Mouse (Mus musculus) intestine, embryonic 15.5 days (tissue): ENCODE data around the gene Fam168b. TPM values are rescaled to one million over a fixed set of nuclear protein-coding genes. Genes with fewer than 3 reads are reported as not detected.
A peak's percentile ranks its signal among the peaks of the same experiment; 100 is the strongest.

Experiments
- ATAC-seq: fragments of 200-750 bp; cut with Nextera tagmentation; 2 replicates; pipeline ENCODE4 v1.8.0; 2017; ENCODE audit warnings: moderate TSS enrichment, moderate library complexity
- H3K27ac ChIP-seq: fragments of 300-500 bp; sonication (generic); 2 replicates; pipeline ENCODE4 v1.5.1; 2015; ENCODE audit warnings: mild to moderate bottlenecking, inconsistent platforms
- H3K27me3 ChIP-seq: fragments of 300-500 bp; sonication (generic); replicated peaks from 2 replicates; pipeline ENCODE4 v1.6.1; 2015; ENCODE audit warnings: inconsistent platforms
- H3K36me3 ChIP-seq: fragments of 300-500 bp; sonication (generic); 2 replicates; pipeline ENCODE4 v1.6.1; 2015; ENCODE audit warnings: inconsistent platforms
- H3K4me1 ChIP-seq: fragments of 300-500 bp; sonication (generic); replicated peaks from 2 replicates; pipeline ENCODE4 v1.6.1; 2015; ENCODE audit warnings: inconsistent platforms
- H3K4me2 ChIP-seq: fragments of 300-500 bp; sonication (generic); replicated peaks from 2 replicates; pipeline ENCODE4 v1.6.1; 2015; ENCODE audit warnings: mild to moderate bottlenecking, inconsistent platforms
- H3K4me3 ChIP-seq: fragments of 300-500 bp; sonication (generic); replicated peaks from 2 replicates; pipeline ENCODE4 v1.5.1; 2015; ENCODE audit warnings: inconsistent platforms
- H3K9ac ChIP-seq: fragments of 300-500 bp; sonication (generic); 2 replicates; pipeline ENCODE4 v1.6.1; 2015; ENCODE audit warnings: inconsistent platforms
- H3K9me3 ChIP-seq: fragments of 300-500 bp; sonication (generic); 2 replicates; pipeline ENCODE4 v1.6.1; 2016; ENCODE audit warnings: inconsistent platforms
- WGBS: fragments of 180-500 bp; shearing (Covaris S2); methylation state at CpG from one replicate; pipeline ENCODE4 v1.1.7; 2015; 5-methylcytosine and 5-hydroxymethylcytosine counted together
- polyA plus RNA-seq: library from polyadenylated mRNA; unstranded; fragments of >200 nt; fragmentation: Nextera tagmentation; extraction: Ambion mirVana; gene quantifications from 2 replicates; pipeline ENCODE4 v1.2.1, GENCODE M21; 2015

Fam168b gene
- polyA plus RNA-seq, 1 experiment from 2014 or later, result 57.0 TPM

DNA sequence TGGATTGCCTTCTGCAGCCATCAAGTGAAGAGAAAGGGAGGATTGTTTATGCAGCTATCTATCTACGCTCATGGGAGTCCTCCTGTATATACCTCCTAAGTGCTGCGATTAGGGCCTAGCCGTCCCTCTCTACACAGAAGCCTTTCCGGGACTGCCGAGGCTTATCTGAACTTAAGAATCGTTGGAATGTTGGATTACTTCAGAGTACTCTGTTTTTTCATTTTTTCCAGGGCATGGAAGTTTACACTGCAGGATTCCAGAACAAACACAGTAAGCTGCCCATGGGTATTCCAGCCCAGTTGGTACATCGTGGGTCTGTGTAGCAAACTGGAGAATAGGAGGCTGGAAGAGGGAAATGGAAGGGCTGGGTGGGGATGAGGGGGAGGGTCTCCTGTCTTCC lies 21.4 kb upstream of the Fam168b start:
- no peaks in the 10 kb centered on the region for H3K9me3 ChIP-seq
- no peak overlapping the region for H3K27ac ChIP-seq
- H3K27me3 ChIP-seq, result no peaks in the 10 kb centered on the region
- ATAC-seq, result no peak
- peaks cover 3% of the 10 kb centered on the region; the same call in 1 of the 2 replicates for H3K36me3 ChIP-seq
- no peak overlapping the region for H3K9ac ChIP-seq
- no peak overlapping the region for H3K4me2 ChIP-seq
- no peaks in the 10 kb centered on the region for H3K4me1 ChIP-seq
- H3K4me3 ChIP-seq, result no peak overlapping the region
- WGBS, result 43% methylated on average over 7 of the region's 7 CpGs

DNA sequence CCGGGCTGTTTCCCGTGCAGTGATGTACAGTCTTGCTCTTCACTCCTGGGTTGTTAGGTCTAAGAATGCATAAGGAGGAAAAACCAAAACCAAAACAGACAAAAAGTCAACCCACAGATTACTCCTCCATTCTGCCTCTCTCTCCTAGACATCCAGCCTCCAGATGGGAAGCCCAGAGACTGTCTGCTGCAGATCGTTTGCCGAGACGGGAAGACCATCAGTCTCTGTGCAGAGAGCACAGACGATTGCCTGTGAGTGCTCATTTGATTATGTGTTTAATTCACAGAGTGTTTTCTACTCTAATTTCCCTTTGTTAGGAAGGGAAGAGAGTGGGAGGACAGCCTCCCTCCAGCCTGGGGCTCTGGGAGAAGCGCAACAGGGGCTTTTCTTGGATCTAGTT lies 20.5 kb upstream of the Fam168b start:
- H3K4me3 ChIP-seq, result no peak overlapping the region
- no peaks in the 10 kb centered on the region for H3K9me3 ChIP-seq
- 0 out of 2 replicates have a peak, but pooled peaks cover 3% of the 10 kb centered on the region for H3K4me1 ChIP-seq
- 0 out of 2 replicates have a peak, but pooled peaks cover 3% of the 10 kb centered on the region for H3K36me3 ChIP-seq
- ATAC-seq, result no peak
- no peak overlapping the region for H3K4me2 ChIP-seq
- H3K27me3 ChIP-seq, result no peaks in the 10 kb centered on the region
- WGBS, result 74% methylated on average over 7 of the region's 7 CpGs
- no peak overlapping the region for H3K9ac ChIP-seq
- no peak overlapping the region for H3K27ac ChIP-seq

- H3K27me3 ChIP-seq, result no peaks in the 10 kb centered on the region
- H3K36me3 ChIP-seq, result no peaks in the 10 kb centered on the region
- 92% methylated on average over 13 of the region's 13 CpGs for WGBS
- no peaks in the 10 kb centered on the region for H3K9me3 ChIP-seq
- no peak overlapping the region for H3K4me3 ChIP-seq
- ATAC-seq, result no peak
- 0 out of 2 replicates have a peak, but pooled peaks cover 3% of the 10 kb centered on the region for H3K4me1 ChIP-seq
- H3K27ac ChIP-seq, result no peak overlapping the region
- no peak overlapping the region for H3K9ac ChIP-seq
- no peak overlapping the region for H3K4me2 ChIP-seq
Measured at GRCm38 (mm10) chr1:34862877-34863276, 20.0 kb upstream of the Fam168b start.

GRCm38 (mm10) chr1:34860205-34860604 lies 17.3 kb upstream of the Fam168b start:
- H3K9me3 ChIP-seq, result no peaks in the 10 kb centered on the region

DNA sequence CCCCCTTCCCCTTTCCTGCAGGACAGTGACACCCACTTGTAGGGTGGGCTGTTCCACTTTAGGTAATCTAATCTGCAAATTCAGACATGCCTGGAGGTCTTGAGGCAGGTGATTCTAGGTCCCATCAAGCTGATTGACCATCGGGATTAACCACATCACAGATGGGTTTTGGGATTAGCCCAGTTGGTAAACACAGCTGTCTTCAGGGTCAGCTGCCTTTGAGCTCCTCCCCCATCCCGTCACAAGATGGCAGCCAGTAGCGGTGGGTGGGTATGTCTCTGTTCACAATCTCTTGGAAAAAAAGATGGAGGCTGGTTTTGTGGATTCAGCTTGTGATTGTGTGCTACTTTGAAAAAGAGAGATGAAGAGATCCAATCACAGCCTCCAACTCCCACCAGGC lies 16.9 kb upstream of the Fam168b start:
- no peaks in the 10 kb centered on the region for H3K27me3 ChIP-seq
- H3K4me2 ChIP-seq, result no peak overlapping the region
- no peaks in the 10 kb centered on the region for H3K36me3 ChIP-seq
- no peak for ATAC-seq
- no peaks in the 10 kb centered on the region for H3K9me3 ChIP-seq
- 0 out of 2 replicates have a peak, but pooled peaks cover 3% of the 10 kb centered on the region for H3K4me1 ChIP-seq
- H3K9ac ChIP-seq, result no peak overlapping the region
- 90% methylated on average over 3 of the region's 3 CpGs for WGBS
- H3K4me3 ChIP-seq, result no peak overlapping the region
- H3K27ac ChIP-seq, result no peak overlapping the region

More at GRCm38 (mm10) chr1:34860205-34860604, 17.3 kb upstream of the Fam168b start:
- H3K4me3 ChIP-seq, result no peak overlapping the region
- no peak for ATAC-seq
- 0 out of 2 replicates have a peak, but pooled peaks cover 3% of the 10 kb centered on the region for H3K4me1 ChIP-seq
- 86% methylated on average over 7 of the region's 7 CpGs for WGBS
- no peaks in the 10 kb centered on the region for H3K36me3 ChIP-seq
- no peaks in the 10 kb centered on the region for H3K27me3 ChIP-seq
- H3K9ac ChIP-seq, result no peak overlapping the region
- no peak overlapping the region for H3K27ac ChIP-seq
- H3K4me2 ChIP-seq, result no peak overlapping the region

DNA sequence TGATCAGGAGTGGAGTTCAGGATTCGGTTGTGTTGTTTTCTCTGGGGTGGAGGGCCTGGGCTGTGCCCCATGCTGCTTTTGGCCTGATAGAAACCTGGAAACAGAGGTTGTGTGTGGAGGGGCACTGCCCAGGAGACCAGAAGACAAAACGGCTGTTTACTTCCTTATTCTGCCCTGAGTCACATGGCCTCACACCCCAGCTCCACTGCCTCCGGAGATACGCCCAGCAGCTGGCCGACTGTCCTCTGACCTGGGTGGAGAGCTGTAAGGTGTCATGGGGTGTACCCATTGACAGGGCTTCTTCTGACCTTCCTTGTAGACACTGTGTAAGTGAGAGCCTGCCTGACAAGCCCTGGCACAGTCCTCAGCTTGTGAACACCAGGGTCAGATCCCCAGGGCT lies 15.8 kb upstream of the Fam168b start:
- Histone ChIP-seq H3K36me3 (no peaks in the 10 kb centered on the region), H3K9me3 (no peaks in the 10 kb centered on the region), H3K4me3 (no peak overlapping the region), H3K27ac (peak overlapping the region; percentile 54; the same call in 1 of the 2 replicates), H3K27me3 (no peaks in the 10 kb centered on the region), H3K4me1 (0 out of 2 replicates have a peak, but pooled peaks cover 3% of the 10 kb centered on the region), H3K9ac (no peak overlapping the region), H3K4me2 (no peak overlapping the region)
- ATAC-seq, result peak; percentile 93
- WGBS, result 42% methylated on average over 5 of the region's 5 CpGs

GRCm38 (mm10) chr1:34855056-34855739 lies 12.3 kb upstream of the Fam168b start:
- Histone ChIP-seq H3K36me3 (no peaks in the 10 kb centered on the region), H3K4me1 (0 out of 2 replicates have a peak, but pooled peaks cover 6% of the 10 kb centered on the region), H3K27ac (no peak overlapping the region), H3K27me3 (no peaks in the 10 kb centered on the region), H3K4me2 (no peak overlapping the region), H3K9ac (no peak overlapping the region), H3K4me3 (no peak overlapping the region), H3K9me3 (no peaks in the 10 kb centered on the region)
- 76% methylated on average over 12 of the region's 12 CpGs for WGBS
- no peak for ATAC-seq

GRCm38 (mm10) chr1:34853786-34854185 lies 10.9 kb upstream of the Fam168b start:
- Histone ChIP-seq H3K4me3 (no peak overlapping the region), H3K4me1 (0 out of 2 replicates have a peak, but pooled peaks cover 3% of the 10 kb centered on the region), H3K36me3 (no peaks in the 10 kb centered on the region), H3K9ac (no peak overlapping the region), H3K9me3 (no peaks in the 10 kb centered on the region), H3K27ac (no peak overlapping the region), H3K4me2 (no peak overlapping the region), H3K27me3 (no peaks in the 10 kb centered on the region)
- ATAC-seq, result no peak
- WGBS, result 79% methylated on average over 2 of the region's 2 CpGs

DNA sequence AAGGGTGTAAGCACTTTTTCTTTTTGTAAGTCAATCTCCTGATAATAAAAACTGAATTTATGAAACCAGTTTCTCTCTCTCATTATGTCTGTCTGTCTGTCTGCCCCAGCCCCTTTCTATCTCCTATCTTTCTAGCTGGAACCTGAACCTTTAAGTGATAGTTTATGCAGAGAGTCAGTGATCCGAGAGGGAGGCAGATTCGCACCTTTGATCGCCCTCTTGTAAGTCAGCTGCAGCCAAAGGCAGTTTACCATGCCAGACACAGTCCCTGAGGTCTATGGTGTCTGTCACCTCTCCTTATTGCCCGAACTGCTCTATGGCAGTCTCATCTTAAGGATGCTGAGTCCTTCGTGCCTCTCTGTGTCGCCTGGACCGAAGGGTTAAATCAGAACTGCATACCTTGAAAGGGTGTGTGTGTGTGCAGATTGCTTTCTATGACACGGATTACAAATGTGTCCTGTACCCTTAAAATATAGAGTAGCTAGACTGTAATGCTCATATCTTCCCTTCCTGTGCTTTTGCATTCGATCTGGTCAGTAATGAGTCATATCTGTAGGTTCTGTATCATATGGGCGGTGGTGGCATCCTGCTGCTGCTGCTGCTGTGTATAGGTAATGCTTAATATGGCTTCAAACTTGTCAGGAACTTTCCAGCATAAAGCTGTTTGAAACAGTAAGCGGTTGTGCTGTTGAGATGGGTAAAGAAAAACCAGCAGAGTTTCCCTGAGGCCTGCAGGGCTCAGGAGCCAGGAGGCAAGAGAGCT lies 9.4 kb upstream of the Fam168b start:
- no peaks in the 10 kb centered on the region for H3K36me3 ChIP-seq
- 0 out of 2 replicates have a peak, but pooled peaks cover 3% of the 10 kb centered on the region for H3K4me1 ChIP-seq
- H3K27ac ChIP-seq, result 0 out of 2 replicates have a peak overlapping the region, but pooled peaks have one; percentile 64
- 73% methylated on average over 11 of the region's 11 CpGs for WGBS
- H3K4me3 ChIP-seq, result no peak overlapping the region
- H3K4me2 ChIP-seq, result peak overlapping the region; percentile 89
- H3K9me3 ChIP-seq, result no peaks in the 10 kb centered on the region
- no peak overlapping the region for H3K9ac ChIP-seq
- no peaks in the 10 kb centered on the region for H3K27me3 ChIP-seq
- ATAC-seq, result no peak

DNA sequence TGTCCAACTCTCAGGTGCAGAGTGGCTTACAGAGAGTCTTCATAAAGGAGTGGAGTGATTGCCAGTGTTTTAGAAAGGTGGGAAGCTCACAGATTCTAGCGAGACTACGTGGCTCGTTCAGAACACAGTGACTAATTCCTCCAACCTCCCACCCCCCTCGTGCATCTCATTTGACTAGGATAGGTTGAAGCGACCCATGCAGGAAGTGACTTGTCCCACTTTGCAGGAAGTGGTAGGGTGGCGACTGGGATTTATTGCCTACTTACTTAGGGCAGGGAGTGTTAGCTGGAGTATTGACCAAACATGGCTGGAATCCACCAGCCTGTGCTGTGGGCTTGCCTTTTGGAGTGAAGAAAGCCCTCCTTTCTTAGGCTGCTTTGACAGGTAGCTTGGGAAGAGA lies 8.7 kb upstream of the Fam168b start:
- H3K9ac ChIP-seq, result no peak overlapping the region
- 0 out of 2 replicates have a peak, but pooled peaks cover 3% of the 10 kb centered on the region for H3K4me1 ChIP-seq
- H3K36me3 ChIP-seq, result no peaks in the 10 kb centered on the region
- no peaks in the 10 kb centered on the region for H3K27me3 ChIP-seq
- H3K4me2 ChIP-seq, result peak overlapping the region; percentile 89
- 36% methylated on average over 6 of the region's 6 CpGs for WGBS
- peak; percentile 68 for ATAC-seq
- H3K9me3 ChIP-seq, result no peaks in the 10 kb centered on the region
- peak overlapping the region; percentile 8 for H3K4me3 ChIP-seq
- H3K27ac ChIP-seq, result peak overlapping the region; percentile 64; the same call in 1 of the 2 replicates

DNA sequence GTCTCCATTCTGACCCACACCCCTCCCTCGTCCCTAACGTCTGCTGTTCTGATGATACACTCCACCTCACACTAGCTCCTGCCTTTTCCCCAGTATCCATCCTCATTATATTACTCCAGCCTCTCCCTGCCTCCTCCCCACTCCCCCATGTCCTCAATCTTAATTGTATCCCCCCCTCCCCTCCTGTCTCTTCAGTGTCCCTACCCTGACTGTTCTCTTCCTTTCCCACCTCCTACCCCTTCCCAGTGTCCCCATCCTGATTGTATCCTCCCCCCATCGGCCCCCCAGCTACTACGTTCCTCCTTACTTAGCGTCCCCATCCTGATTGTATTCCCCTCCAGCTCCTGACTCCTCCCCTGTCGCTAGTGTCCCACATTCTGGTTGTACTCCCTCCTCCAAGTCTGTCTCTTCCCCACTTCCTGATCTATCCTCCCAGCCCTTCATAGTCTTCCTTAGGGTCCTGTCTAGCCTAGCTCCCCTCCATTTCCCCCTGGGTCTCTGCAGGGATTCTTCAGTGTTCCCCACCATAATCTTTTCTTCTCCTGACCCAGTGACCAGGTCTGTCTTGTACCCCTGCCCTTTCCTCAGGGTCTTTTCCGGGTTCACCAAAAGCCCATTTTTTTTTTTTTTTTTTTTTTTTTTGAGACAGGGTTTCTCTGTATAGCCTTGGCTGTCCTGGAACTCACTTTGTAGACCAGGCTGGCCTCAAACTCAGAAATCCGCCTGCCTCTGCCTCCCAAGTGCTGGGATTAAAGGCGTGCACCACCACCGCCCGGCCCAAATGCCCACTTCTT lies 7.7 kb upstream of the Fam168b start:
- Histone ChIP-seq H3K4me1 (0 out of 2 replicates have a peak, but pooled peaks cover 3% of the 10 kb centered on the region), H3K9ac (peak overlapping the region; percentile 83), H3K9me3 (no peaks in the 10 kb centered on the region), H3K36me3 (no peaks in the 10 kb centered on the region), H3K27me3 (no peaks in the 10 kb centered on the region), H3K4me3 (peak overlapping the region; percentile 79), H3K27ac (peak overlapping the region; percentile 64), H3K4me2 (peak overlapping the region; percentile 89)
- ATAC-seq, result peak; percentile 40
- 47% methylated on average over 11 of the region's 11 CpGs for WGBS
